Mouse (Mus musculus): ENCODE measurements at regions not wholly inside any gene's neighbourhood (a gene's known extent, or its start where the extent isn't known, plus 50 kb on each side); places are given as distances from the start of the nearest gene placed in this dataset.

DNA sequence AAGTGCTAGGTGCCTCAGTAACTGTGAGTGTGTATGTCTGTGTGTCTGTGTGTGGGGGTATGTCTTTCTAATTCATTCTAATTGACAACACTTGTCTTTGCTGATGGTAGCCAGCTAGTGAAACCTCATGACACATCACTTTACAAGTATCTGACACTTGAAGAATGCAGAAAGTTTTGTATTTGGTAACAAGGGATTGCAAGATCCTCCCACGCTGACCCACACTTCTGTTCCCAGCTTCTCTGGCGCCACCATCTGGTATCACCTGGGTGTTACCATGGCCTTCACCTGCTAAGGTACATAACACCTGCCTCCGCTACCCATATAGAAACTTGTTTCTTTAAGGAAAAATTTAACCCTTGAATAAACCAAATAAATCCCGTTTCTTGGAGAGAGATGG, 95.8 kb upstream of the Serbp1 start:
- no peak for ATAC-seq
- no peak overlapping the region for H3K4me2 ChIP-seq (ENCODE audit: low read length)
- no peaks in the 10 kb centered on the region for H3K9me3 ChIP-seq (ENCODE audit: control insufficient read depth, low read length)
- no peak overlapping the region for H3K27ac ChIP-seq (ENCODE audit: low read length)
- no peaks in the 10 kb centered on the region for H3K36me3 ChIP-seq (ENCODE audit: control insufficient read depth, insufficient read depth)
- WGBS = 40% methylated on average over 4 of the region's 4 CpGs
- no peak overlapping the region for H3K4me3 ChIP-seq (replicated peaks; ENCODE audit: low read length)
- no peak overlapping the region for H3K9ac ChIP-seq (replicated peaks; ENCODE audit: low read depth, low read length)
- H3K27me3 ChIP-seq (replicated peaks; ENCODE audit: control insufficient read depth, insufficient read depth, low read length) = no peaks in the 10 kb centered on the region
- no peaks in the 10 kb centered on the region for H3K4me1 ChIP-seq (replicated peaks; ENCODE audit: control insufficient read depth, insufficient read depth, low read length)

DNA sequence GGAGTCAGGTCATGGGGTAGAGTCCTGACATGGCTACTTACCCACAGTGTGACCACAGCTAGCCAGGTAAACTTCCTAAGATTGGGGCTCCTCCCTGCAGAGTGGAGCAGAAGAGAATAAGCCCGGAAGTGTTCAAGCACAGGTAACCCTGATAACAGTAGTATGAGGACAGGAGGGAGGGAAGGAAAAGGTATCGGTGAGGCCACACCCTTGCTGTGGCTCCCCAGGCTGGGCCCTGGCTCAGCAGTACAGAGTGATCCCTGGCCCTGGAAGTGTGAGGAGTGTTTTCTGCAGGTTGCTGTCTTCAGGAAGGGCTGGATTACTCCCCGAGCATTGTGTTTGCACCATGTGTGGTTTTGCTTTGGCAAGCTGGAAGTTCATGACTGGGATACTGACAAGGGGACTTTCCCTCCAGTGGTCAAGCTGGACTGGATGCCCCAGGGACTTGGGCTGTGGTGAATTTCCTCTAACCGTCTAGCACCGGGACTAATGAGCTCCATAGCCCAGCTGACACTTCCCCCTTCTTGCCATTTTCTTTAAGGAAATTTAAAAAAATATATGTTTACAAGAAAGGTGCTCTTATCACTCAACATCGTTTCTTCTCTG, 97.2 kb upstream of the Serbp1 start:
- Histone ChIP-seq H3K4me2 (ENCODE audit: low read length) (no peak overlapping the region), H3K27ac (ENCODE audit: low read length) (no peak overlapping the region), H3K4me1 (replicated peaks; ENCODE audit: control insufficient read depth, insufficient read depth, low read length) (no peaks in the 10 kb centered on the region), H3K4me3 (replicated peaks; ENCODE audit: low read length) (no peak overlapping the region), H3K27me3 (replicated peaks; ENCODE audit: control insufficient read depth, insufficient read depth, low read length) (no peaks in the 10 kb centered on the region), H3K9me3 (ENCODE audit: control insufficient read depth, low read length) (no peaks in the 10 kb centered on the region), H3K9ac (replicated peaks; ENCODE audit: low read depth, low read length) (no peak overlapping the region), H3K36me3 (ENCODE audit: control insufficient read depth, insufficient read depth) (no peaks in the 10 kb centered on the region)
- 85% methylated on average over 6 of the region's 6 CpGs for WGBS
- no peak for ATAC-seq

DNA sequence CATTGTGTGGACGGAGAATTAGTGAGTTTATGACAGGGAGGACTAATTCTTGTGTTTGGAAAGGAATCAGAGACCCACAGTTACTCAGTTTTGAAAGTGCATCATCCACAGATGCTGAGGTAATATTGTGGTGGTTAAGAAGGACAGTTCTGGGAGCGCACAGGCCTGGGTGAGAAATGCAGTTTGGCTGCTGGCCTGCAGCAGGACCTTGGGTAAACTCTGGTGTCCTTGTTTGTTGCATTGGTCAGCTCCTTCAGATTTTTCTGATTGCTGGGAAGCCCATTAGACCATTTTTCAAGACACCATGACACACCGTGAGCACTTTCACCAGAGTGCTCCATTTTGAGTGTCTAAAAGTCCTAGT, 99.0 kb upstream of the Serbp1 start:
- Histone ChIP-seq H3K36me3 (ENCODE audit: control insufficient read depth, insufficient read depth) (no peaks in the 10 kb centered on the region), H3K4me2 (ENCODE audit: low read length) (no peak overlapping the region), H3K4me3 (replicated peaks; ENCODE audit: low read length) (no peak overlapping the region), H3K27ac (ENCODE audit: low read length) (no peak overlapping the region), H3K9ac (replicated peaks; ENCODE audit: low read depth, low read length) (no peak overlapping the region), H3K27me3 (replicated peaks; ENCODE audit: control insufficient read depth, insufficient read depth, low read length) (no peaks in the 10 kb centered on the region), H3K4me1 (replicated peaks; ENCODE audit: control insufficient read depth, insufficient read depth, low read length) (no peaks in the 10 kb centered on the region), H3K9me3 (ENCODE audit: control insufficient read depth, low read length) (no peaks in the 10 kb centered on the region)
- no peak for ATAC-seq
- 93% methylated on average over 3 of the region's 3 CpGs for WGBS

- Histone ChIP-seq H3K9me3 (ENCODE audit: control insufficient read depth, low read length) (no peaks in the 10 kb centered on the region), H3K36me3 (ENCODE audit: control insufficient read depth, insufficient read depth) (no peaks in the 10 kb centered on the region), H3K4me3 (replicated peaks; ENCODE audit: low read length) (no peak overlapping the region), H3K4me2 (ENCODE audit: low read length) (no peak overlapping the region), H3K27ac (ENCODE audit: low read length) (no peak overlapping the region), H3K9ac (replicated peaks; ENCODE audit: low read depth, low read length) (no peak overlapping the region), H3K4me1 (replicated peaks; ENCODE audit: control insufficient read depth, insufficient read depth, low read length) (no peaks in the 10 kb centered on the region), H3K27me3 (replicated peaks; ENCODE audit: control insufficient read depth, insufficient read depth, low read length) (no peaks in the 10 kb centered on the region)
- ATAC-seq = no peak
- 65% methylated on average over 13 of the region's 13 CpGs for WGBS
Observed at GRCm38 (mm10) chr6:67138302-67139011, 99.5 kb upstream of the Serbp1 start.

DNA sequence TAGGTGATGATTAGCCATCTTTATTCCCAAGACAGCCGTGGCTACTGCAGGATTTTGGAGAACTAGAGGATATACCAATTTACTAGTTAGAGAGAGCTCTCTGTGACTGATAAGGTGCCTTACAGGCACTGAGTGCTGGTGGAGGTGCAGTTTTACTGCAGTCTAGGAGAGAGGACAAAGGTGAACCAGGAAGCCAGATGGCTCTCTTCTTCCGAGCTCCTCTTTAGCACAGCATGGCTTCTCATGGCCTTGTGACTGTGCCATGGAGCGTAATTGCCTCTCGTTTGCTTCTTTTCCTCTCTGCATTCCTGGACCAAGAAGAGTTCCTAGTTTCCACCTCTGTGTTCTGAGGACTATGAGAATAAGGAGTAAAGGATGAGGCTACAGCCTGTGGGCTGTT, 100.2 kb upstream of the Gadd45a start:
- Histone ChIP-seq H3K4me1 (replicated peaks; ENCODE audit: control insufficient read depth, insufficient read depth, low read length) (no peaks in the 10 kb centered on the region), H3K27ac (ENCODE audit: low read length) (no peak overlapping the region), H3K4me2 (ENCODE audit: low read length) (no peak overlapping the region), H3K4me3 (replicated peaks; ENCODE audit: low read length) (no peak overlapping the region), H3K9me3 (ENCODE audit: control insufficient read depth, low read length) (no peaks in the 10 kb centered on the region), H3K27me3 (replicated peaks; ENCODE audit: control insufficient read depth, insufficient read depth, low read length) (no peaks in the 10 kb centered on the region), H3K9ac (replicated peaks; ENCODE audit: low read depth, low read length) (no peak overlapping the region), H3K36me3 (ENCODE audit: control insufficient read depth, insufficient read depth) (no peaks in the 10 kb centered on the region)
- ATAC-seq = no peak
- 68% methylated on average over 4 of the region's 4 CpGs for WGBS

DNA sequence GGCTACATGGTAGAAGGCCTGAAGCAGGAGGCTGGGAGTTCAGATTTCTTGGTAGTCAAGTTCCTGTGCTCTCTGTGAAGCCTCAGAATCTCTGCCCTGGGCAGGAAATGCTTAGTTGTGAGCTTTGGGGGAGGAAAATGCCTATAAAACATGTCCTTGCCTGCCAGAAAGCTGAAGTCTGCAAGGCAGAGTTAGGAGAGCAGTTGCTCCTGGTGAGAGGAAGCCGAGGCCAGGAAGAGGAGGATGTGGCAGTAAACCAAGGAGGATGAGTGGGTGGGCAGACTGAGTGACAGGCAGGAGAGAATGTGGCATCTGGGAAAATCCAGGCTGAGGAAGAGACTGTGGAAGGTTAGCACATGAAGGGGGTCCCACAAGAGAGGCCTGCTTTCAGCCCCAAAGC, 97.7 kb upstream of the Gadd45a start:
- Histone ChIP-seq H3K9ac (replicated peaks; ENCODE audit: low read depth, low read length) (no peak overlapping the region), H3K4me3 (replicated peaks; ENCODE audit: low read length) (no peak overlapping the region), H3K36me3 (ENCODE audit: control insufficient read depth, insufficient read depth) (no peaks in the 10 kb centered on the region), H3K4me1 (replicated peaks; ENCODE audit: control insufficient read depth, insufficient read depth, low read length) (no peaks in the 10 kb centered on the region), H3K27me3 (replicated peaks; ENCODE audit: control insufficient read depth, insufficient read depth, low read length) (no peaks in the 10 kb centered on the region), H3K27ac (ENCODE audit: low read length) (no peak overlapping the region), H3K9me3 (ENCODE audit: control insufficient read depth, low read length) (0 out of 2 replicates have a peak, but pooled peaks cover 2% of the 10 kb centered on the region), H3K4me2 (ENCODE audit: low read length) (no peak overlapping the region)
- WGBS = 58% methylated on average over 1 of the region's 1 CpGs
- no peak for ATAC-seq

DNA sequence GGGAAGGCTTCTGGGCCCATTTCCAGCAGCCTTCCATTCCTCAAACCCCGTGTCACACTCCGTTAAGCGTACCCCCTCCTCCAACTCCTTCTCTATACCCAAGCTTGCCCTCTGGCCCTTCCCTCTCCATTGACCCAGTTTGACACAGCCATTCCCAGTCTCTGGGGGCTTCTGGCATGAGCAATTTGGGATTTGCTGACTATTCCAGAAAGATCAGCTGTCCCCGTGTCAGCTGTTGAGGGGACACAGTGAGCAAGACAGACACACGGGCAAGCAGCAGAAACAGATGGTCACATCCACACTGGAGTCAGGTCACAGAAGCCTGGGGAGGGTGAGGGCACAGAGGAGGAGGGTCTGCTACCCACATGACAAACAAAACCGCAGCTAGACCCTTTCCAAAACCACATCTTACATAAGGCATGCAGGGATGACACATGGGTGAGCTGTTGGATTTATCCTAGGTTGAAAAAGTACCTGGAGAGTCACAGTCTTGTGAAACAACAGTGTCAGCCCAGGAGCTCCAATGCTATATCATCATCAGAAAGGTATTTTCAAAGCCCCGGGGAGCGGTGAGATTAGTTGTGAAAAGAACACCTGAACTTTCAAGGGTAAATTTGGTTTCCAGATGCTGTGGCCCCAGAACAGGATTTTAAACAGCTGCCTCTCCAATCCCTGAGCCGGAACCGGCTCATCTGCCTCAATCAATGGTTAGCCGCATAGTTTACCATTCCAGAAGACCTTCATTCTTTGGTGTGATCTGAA, 93.5 kb upstream of the Gadd45a start:
- no peak overlapping the region for H3K4me3 ChIP-seq (replicated peaks; ENCODE audit: low read length)
- H3K9ac ChIP-seq (replicated peaks; ENCODE audit: low read depth, low read length) = no peak overlapping the region
- ATAC-seq = no peak
- H3K4me2 ChIP-seq (ENCODE audit: low read length) = no peak overlapping the region
- no peaks in the 10 kb centered on the region for H3K27me3 ChIP-seq (replicated peaks; ENCODE audit: control insufficient read depth, insufficient read depth, low read length)
- no peak overlapping the region for H3K27ac ChIP-seq (ENCODE audit: low read length)
- WGBS = 84% methylated on average over 11 of the region's 11 CpGs
- 0 out of 2 replicates have a peak, but pooled peaks cover 2% of the 10 kb centered on the region for H3K9me3 ChIP-seq (ENCODE audit: control insufficient read depth, low read length)
- no peaks in the 10 kb centered on the region for H3K36me3 ChIP-seq (ENCODE audit: control insufficient read depth, insufficient read depth)
- no peaks in the 10 kb centered on the region for H3K4me1 ChIP-seq (replicated peaks; ENCODE audit: control insufficient read depth, insufficient read depth, low read length)

GRCm38 (mm10) chr6:67129626-67130025, 92.4 kb upstream of the Gadd45a start:
- Histone ChIP-seq H3K27me3 (replicated peaks; ENCODE audit: control insufficient read depth, insufficient read depth, low read length) (no peaks in the 10 kb centered on the region), H3K4me3 (replicated peaks; ENCODE audit: low read length) (no peak overlapping the region), H3K36me3 (ENCODE audit: control insufficient read depth, insufficient read depth) (no peaks in the 10 kb centered on the region), H3K9ac (replicated peaks; ENCODE audit: low read depth, low read length) (no peak overlapping the region), H3K4me1 (replicated peaks; ENCODE audit: control insufficient read depth, insufficient read depth, low read length) (no peaks in the 10 kb centered on the region), H3K27ac (ENCODE audit: low read length) (no peak overlapping the region), H3K9me3 (ENCODE audit: control insufficient read depth, low read length) (0 out of 2 replicates have a peak, but pooled peaks cover 2% of the 10 kb centered on the region), H3K4me2 (ENCODE audit: low read length) (no peak overlapping the region)
- WGBS = 85% methylated on average over 10 of the region's 10 CpGs
- ATAC-seq = no peak

GRCm38 (mm10) chr6:67128503-67129463, 91.5 kb upstream of the Gadd45a start:
- Histone ChIP-seq H3K36me3 (ENCODE audit: control insufficient read depth, insufficient read depth) (no peaks in the 10 kb centered on the region), H3K27ac (ENCODE audit: low read length) (no peak overlapping the region), H3K4me2 (ENCODE audit: low read length) (no peak overlapping the region), H3K4me1 (replicated peaks; ENCODE audit: control insufficient read depth, insufficient read depth, low read length) (no peaks in the 10 kb centered on the region), H3K9ac (replicated peaks; ENCODE audit: low read depth, low read length) (no peak overlapping the region), H3K9me3 (ENCODE audit: control insufficient read depth, low read length) (0 out of 2 replicates have a peak, but pooled peaks cover 2% of the 10 kb centered on the region), H3K27me3 (replicated peaks; ENCODE audit: control insufficient read depth, insufficient read depth, low read length) (no peaks in the 10 kb centered on the region), H3K4me3 (replicated peaks; ENCODE audit: low read length) (no peak overlapping the region)
- ATAC-seq = no peak
- 70% methylated on average over 16 of the region's 16 CpGs for WGBS
